Mouse (Mus musculus): ENCODE data around the gene Traf4. TPM values are rescaled to one million over a fixed set of nuclear protein-coding genes. Genes with fewer than 3 reads are reported as not detected.

Traf4 gene
- polyA plus RNA-seq, 1 experiment from 2014 or later = 127 TPM

- Histone ChIP-seq H3K36me3 (peaks cover 32% of the 10 kb centered on the region), H3K4me1 (replicated peaks) (peaks cover 69% of the 10 kb centered on the region), H3K27ac (peak overlapping the region; percentile 87; the same call in 1 of the 2 replicates), H3K4me2 (peak overlapping the region; percentile 71), H3K9me3 (no peaks in the 10 kb centered on the region), H3K4me3 (peak overlapping the region; percentile 55), H3K27me3 (peaks cover 3% of the 10 kb centered on the region; the same call in 1 of the 2 replicates), H3K9ac (peak overlapping the region; percentile 78; the same call in 1 of the 2 replicates)
- 35% methylated on average over 8 of the region's 8 CpGs for WGBS
- ATAC-seq (ENCODE audit: low FRiP score) = no peak
Observed at GRCm38 (mm10) chr11:78179438-78179999, 14.1 kb upstream of the Traf4 start.

DNA sequence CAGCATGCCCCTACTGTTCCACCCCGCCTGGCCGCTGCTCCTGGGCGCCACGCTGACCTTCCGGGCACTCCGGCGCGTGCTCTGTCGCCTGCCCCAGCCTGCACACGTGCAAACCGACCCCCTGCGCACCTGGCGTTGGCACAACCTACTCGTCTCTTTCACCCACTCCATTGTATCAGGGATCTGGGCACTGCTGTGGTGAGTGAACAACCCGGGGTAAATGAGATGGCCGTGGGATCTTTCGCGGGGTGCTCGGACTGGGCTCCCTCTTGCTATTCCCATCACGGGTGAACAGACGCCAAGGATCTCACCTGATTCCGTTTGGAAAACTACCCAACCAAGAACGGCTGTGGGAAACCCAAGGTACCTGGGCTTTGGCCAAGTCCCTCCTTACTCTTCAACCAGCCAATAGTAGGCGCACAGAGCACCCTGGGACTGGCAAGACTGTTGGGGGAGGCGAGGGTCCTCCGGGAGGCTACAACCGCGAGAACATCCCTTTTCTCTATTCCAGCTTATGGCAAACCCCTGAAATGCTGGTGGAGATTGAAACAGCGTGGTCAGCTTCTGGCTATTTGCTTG, 13.6 kb upstream of the Traf4 start:
- H3K4me2 ChIP-seq = peak overlapping the region; percentile 71
- peak overlapping the region; percentile 55 for H3K4me3 ChIP-seq
- H3K27ac ChIP-seq = peak overlapping the region; percentile 87
- peaks cover 3% of the 10 kb centered on the region; the same call in 1 of the 2 replicates for H3K27me3 ChIP-seq
- WGBS = 2% methylated on average over 29 of the region's 29 CpGs
- H3K9ac ChIP-seq = peak overlapping the region; percentile 78
- peaks cover 67% of the 10 kb centered on the region for H3K4me1 ChIP-seq (replicated peaks)
- H3K36me3 ChIP-seq = peaks cover 32% of the 10 kb centered on the region
- ATAC-seq (ENCODE audit: low FRiP score) = no peak
- no peaks in the 10 kb centered on the region for H3K9me3 ChIP-seq

DNA sequence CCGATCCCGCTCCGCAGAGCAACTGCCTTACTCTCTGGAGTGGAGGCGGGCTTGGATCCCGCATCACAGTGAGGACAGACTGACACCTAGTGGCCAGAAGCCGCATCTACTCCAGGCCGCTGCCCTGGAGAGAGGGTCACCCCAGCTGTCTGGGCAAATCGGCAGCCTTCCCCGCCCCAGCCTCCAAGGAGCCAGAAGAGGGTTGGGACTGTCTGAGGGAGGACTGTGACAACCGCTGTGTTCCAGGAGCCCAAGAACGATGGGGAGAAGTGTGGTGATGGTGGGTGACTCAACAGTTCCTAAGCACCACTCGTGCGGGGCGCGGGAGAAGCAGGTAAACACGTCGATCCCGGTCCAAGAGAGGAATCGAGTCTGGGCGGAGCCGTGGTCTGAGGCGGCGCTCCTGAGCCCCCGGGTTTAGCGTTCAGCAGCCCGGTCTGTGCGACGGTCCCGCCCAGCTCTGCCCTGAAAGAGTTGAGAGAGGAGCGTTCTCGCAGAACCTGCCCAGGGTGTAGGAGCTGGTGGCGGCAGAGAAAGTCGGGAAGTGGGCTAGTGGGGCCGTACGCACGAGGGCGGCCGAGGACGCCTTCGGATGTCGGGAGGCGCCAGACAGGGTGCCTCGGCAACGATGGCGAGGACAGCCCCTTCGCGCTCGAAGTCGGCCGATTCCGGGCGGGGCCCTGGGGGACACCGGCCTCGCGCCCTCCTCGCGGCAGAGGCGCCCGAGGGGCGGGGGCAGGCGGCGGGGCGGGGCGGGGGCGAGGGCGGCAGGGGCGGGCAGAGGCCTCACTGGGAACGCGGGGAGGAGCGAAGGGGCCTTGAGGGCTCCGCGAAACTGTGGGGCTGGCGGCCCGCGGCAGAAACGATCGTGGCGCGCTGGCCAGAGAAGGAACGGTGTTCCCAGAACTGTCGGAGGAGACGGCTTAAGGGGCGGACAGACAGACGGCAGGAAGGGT, 12.8 kb upstream of the Traf4 start:
- under 1% methylated on average over 68 of the region's 84 CpGs for WGBS

GRCm38 (mm10) chr11:78177437-78177836, 12.0 kb upstream of the Traf4 start:
- WGBS = 2% methylated on average over 10 of the region's 10 CpGs
- peaks cover 3% of the 10 kb centered on the region; the same call in 1 of the 2 replicates for H3K27me3 ChIP-seq
- peak overlapping the region; percentile 87; the same call in 1 of the 2 replicates for H3K27ac ChIP-seq
- H3K4me2 ChIP-seq = peak overlapping the region; percentile 71
- H3K9ac ChIP-seq = peak overlapping the region; percentile 78; the same call in 1 of the 2 replicates
- peaks cover 32% of the 10 kb centered on the region for H3K36me3 ChIP-seq
- no peak for ATAC-seq (ENCODE audit: low FRiP score)
- H3K9me3 ChIP-seq = no peaks in the 10 kb centered on the region
- peaks cover 63% of the 10 kb centered on the region for H3K4me1 ChIP-seq (replicated peaks)
- H3K4me3 ChIP-seq = peak overlapping the region; percentile 55

More for the DNA sequence above, 12.8 kb upstream of the Traf4 start:
- peak overlapping the region; percentile 55 for H3K4me3 ChIP-seq
- no peaks in the 10 kb centered on the region for H3K9me3 ChIP-seq
- peak; percentile 87 for ATAC-seq (ENCODE audit: low FRiP score)
- peaks cover 32% of the 10 kb centered on the region for H3K36me3 ChIP-seq
- peaks cover 3% of the 10 kb centered on the region; the same call in 1 of the 2 replicates for H3K27me3 ChIP-seq
- H3K9ac ChIP-seq = peak overlapping the region; percentile 78
- H3K4me1 ChIP-seq (replicated peaks) = peaks cover 64% of the 10 kb centered on the region
- peak overlapping the region; percentile 71 for H3K4me2 ChIP-seq
- H3K27ac ChIP-seq = peak overlapping the region; percentile 87

DNA sequence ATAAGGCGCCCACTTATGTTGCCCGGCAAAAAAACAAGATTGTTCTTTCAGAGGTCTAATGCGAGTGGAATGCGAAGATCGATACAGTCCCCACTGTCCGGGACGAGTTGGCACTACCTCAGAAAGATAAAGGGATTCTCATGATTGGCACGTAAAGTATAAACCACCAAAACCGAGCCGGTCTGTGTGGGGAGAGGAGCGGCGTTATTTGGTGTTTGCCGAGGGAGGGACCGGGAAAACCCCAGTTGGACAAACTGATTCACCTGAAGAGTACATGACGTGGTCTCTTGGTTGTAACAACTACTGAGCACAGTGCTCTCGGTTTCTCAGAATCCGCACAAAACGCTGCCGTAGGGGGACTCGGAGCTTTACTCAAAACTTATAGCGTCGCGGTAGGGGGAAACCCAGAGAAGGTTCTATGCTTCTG, 11.5 kb upstream of the Traf4 start:
- peak overlapping the region; percentile 55 for H3K4me3 ChIP-seq
- H3K36me3 ChIP-seq = peaks cover 29% of the 10 kb centered on the region
- H3K27ac ChIP-seq = no peak overlapping the region; the same call in 1 of the 2 replicates
- peaks cover 58% of the 10 kb centered on the region for H3K4me1 ChIP-seq (replicated peaks)
- H3K9ac ChIP-seq = peak overlapping the region; percentile 78; the same call in 1 of the 2 replicates
- WGBS = under 1% methylated on average over 23 of the region's 23 CpGs
- H3K9me3 ChIP-seq = no peaks in the 10 kb centered on the region
- peaks cover 3% of the 10 kb centered on the region; the same call in 1 of the 2 replicates for H3K27me3 ChIP-seq
- peak overlapping the region; percentile 71 for H3K4me2 ChIP-seq
- ATAC-seq (ENCODE audit: low FRiP score) = no peak

DNA sequence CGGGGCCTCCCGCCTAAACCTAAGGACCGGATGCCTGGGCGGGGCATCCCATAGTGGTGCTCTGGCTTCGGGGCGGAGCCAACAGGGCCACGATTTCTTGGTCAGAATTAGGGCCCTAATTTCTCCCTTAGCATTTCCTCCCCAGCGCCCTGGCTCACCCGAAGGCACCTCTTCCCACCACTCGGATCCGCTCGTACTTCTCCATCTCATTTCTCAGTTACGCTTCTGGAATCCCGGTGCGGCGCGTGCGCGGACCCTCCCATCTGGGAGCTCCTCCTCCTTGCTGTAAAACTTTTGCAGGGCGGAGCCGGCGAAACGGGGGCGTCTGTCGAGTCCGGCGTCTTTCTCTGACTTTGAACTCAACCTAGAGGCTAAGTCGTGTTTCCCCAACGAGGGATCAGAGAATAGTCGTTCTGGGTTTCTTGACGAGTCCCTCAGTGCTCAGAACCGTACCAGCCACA, 11.0 kb upstream of the Traf4 start, which contains the start of the genes Nek8 and Tlcd1:
TSS of gene Nek8 (minus strand) at position 274 of the 461 bp plus-strand sequence.
TSS of gene Tlcd1 (plus strand) at position 310 of the 461 bp plus-strand sequence.
- Histone ChIP-seq H3K9ac (peak within 1 kb of the TSS; percentile 78; the same call in 1 of the 2 replicates), H3K9me3 (no peaks in the 10 kb centered on the region), H3K4me2 (peak within 1 kb of the TSS; percentile 71), H3K27ac (peak within 1 kb of the TSS; percentile 87; the same call in 1 of the 2 replicates), H3K36me3 (peaks cover 24% of the 10 kb centered on the region), H3K4me3 (peak within 1 kb of the TSS; percentile 55), H3K27me3 (peaks cover 3% of the 10 kb centered on the region; the same call in 1 of the 2 replicates), H3K4me1 (replicated peaks) (peaks cover 53% of the 10 kb centered on the region)
- WGBS = under 1% methylated on average over 32 of the region's 32 CpGs
- ATAC-seq (ENCODE audit: low FRiP score) = peak; percentile 30; the same call in 1 of the 2 replicates

GRCm38 (mm10) chr11:78175771-78176401, 10.5 kb upstream of the Traf4 start:
- Histone ChIP-seq H3K27ac (0 out of 2 replicates have a peak overlapping the region, but pooled peaks have one; percentile 0), H3K4me2 (peak overlapping the region; percentile 71), H3K27me3 (peaks cover 3% of the 10 kb centered on the region; the same call in 1 of the 2 replicates), H3K4me3 (peak overlapping the region; percentile 55), H3K9me3 (no peaks in the 10 kb centered on the region), H3K36me3 (peaks cover 20% of the 10 kb centered on the region), H3K9ac (peak overlapping the region; percentile 78; the same call in 1 of the 2 replicates), H3K4me1 (replicated peaks) (peaks cover 48% of the 10 kb centered on the region)
- 6% methylated on average over 10 of the region's 10 CpGs for WGBS
- ATAC-seq (ENCODE audit: low FRiP score) = no peak

GRCm38 (mm10) chr11:78174506-78174905, 9.1 kb upstream of the Traf4 start:
- H3K27me3 ChIP-seq = no peaks in the 10 kb centered on the region; the same call in 1 of the 2 replicates
- H3K4me2 ChIP-seq = no peak overlapping the region
- no peaks in the 10 kb centered on the region for H3K9me3 ChIP-seq
- peaks cover 35% of the 10 kb centered on the region for H3K4me1 ChIP-seq (replicated peaks)
- WGBS = 93% methylated on average over 3 of the region's 3 CpGs
- no peak for ATAC-seq (ENCODE audit: low FRiP score)
- no peak overlapping the region for H3K27ac ChIP-seq
- H3K4me3 ChIP-seq = no peak overlapping the region
- H3K36me3 ChIP-seq = peaks cover 7% of the 10 kb centered on the region
- H3K9ac ChIP-seq = no peak overlapping the region

DNA sequence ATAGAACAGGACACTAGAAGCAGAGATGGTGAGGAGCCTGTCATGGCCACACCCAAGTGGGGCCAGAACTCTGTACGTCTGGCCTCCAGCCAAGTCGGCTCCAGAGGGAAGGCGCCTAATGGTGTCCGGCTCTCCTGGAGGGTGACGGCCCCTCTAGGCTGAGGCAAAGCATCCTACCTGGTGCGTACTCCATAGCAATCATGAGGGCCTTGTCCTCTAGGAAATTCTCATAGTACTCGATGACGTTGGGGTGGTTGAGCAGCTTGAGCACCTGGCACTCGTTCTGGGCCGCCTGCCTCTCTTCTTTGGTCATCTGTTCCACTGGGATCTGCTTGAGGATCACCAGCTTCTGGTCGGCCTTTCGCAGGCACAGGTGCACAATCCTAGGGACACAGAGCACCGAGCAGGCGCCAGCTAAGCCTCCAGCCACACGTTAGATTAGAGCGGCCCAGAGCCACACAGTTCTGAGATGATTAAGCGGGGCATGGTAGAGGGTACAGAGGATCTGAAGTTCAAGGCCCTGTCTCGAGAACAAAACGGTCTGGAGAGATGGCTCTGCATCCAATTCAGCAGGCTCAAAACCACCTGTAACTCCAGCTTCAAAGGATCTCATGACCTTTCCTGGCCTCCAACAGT, 7.5 kb upstream of the Traf4 start:
- 87% methylated on average over 19 of the region's 19 CpGs for WGBS
- H3K9me3 ChIP-seq = no peaks in the 10 kb centered on the region
- H3K36me3 ChIP-seq = 0 out of 2 replicates have a peak, but pooled peaks cover 3% of the 10 kb centered on the region
- H3K4me2 ChIP-seq = no peak overlapping the region
- no peak overlapping the region for H3K4me3 ChIP-seq
- H3K27me3 ChIP-seq = no peaks in the 10 kb centered on the region; the same call in 1 of the 2 replicates
- H3K9ac ChIP-seq = peak overlapping the region; percentile 10; the same call in 1 of the 2 replicates
- H3K4me1 ChIP-seq (replicated peaks) = peaks cover 22% of the 10 kb centered on the region
- no peak overlapping the region for H3K27ac ChIP-seq
- no peak for ATAC-seq (ENCODE audit: low FRiP score)

DNA sequence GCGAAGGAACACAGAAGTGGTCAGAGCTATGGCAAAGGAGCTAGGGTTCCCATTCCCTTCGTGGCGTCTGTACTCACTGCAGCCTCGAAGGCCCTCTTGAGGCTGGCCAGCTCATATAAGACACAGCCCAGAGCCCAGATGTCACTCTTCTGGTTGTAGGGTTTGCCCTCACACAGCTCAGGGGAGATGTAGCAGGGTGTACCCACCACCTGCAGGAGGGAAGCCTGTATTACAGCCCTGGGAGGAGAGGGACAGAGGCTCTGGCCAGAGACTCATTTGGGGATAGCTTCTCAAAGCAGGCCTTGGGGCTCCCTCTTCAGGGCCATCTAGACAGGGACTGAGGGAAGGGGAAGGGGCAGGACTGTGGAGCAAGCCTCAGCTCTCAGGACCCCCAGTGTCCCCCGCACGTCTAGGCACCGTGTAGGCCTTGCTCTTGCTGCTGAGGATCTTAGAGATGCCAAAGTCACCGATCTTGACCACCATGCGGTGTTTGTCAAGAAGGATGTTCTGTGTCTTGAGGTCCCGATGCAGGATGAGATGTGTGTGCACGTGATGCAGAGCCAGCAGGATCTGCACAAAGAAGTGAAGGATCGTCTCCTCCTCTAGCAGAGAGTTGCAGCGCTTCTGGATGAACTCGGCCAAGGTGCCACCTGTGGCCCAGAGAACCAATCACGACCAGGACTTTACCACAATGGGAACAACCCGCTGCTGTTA, 6.8 kb upstream of the Traf4 start:
- no peak overlapping the region for H3K4me3 ChIP-seq
- H3K27me3 ChIP-seq = peaks cover 2% of the 10 kb centered on the region; the same call in 1 of the 2 replicates
- 0 out of 2 replicates have a peak, but pooled peaks cover 3% of the 10 kb centered on the region for H3K36me3 ChIP-seq
- peaks cover 16% of the 10 kb centered on the region for H3K4me1 ChIP-seq (replicated peaks)
- H3K9ac ChIP-seq = peak overlapping the region; percentile 10; the same call in 1 of the 2 replicates
- H3K27ac ChIP-seq = no peak overlapping the region
- 82% methylated on average over 16 of the region's 16 CpGs for WGBS
- H3K9me3 ChIP-seq = no peaks in the 10 kb centered on the region
- ATAC-seq (ENCODE audit: low FRiP score) = no peak
- H3K4me2 ChIP-seq = no peak overlapping the region
